Mouse (Mus musculus) spleen, embryonic (tissue): ENCODE data around the gene Magea3.
"Not testable (repeated sequence)": the region's sequence is repeated elsewhere in the genome, so short reads cannot be mapped to it uniquely, and the experiment has no call there.

ENCODE experiments used
- CTCF ChIA-PET: fragments of 350-600 bp; sonication (Branson Sonifier 250); formaldehyde crosslinking; loops from one replicate; lab custom pipeline; 2022; lab: Charles Lee

Gene Magea3

DNA sequence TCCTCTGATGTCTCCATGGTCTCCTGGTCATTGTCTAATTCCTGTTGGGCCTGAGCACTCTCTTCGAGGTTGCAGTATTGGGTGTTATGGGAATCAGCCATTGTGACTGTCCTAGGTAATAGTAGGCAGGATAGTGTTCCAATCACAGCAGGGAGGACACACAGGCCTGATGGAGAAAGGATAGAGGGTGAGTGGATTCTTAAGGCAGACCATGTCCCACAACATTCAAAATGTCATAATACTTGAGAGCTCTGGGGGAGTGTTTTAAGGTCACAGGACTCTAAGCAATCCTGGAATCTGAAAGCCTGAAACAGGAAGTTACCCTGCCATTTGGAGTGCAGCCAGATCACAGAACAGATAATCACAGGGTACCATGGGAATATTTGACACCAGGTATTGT is at the start of gene Magea3:
TSS of gene Magea3 (minus strand) at position 101 of the 400 bp plus-strand sequence.
- CTCF ChIA-PET: not testable (repeated sequence)

DNA sequence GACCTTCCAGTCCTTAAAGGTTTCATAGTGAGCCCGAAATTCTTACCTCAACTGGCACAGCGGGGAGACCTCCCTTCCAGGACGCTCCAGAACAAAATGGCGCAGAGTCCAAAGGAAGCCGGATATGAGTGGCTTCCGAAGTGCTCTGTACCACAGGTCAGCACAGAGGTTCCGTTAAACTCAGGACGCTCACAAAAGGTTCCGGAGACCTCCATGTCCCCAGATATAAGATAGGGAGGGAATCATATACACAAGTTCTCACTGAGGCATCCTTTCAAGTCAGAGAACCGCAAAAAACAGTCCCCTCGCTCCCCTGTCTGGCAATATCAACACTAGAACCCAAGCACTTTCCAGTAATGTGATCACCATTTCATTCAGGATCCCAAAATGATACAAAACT is 46.4 kb upstream of the Magea3 start, which contains the start of gene Magea8:
TSS of gene Magea8 (minus strand) at position 101 of the 400 bp plus-strand sequence.
- CTCF ChIA-PET: not testable (repeated sequence)

DNA sequence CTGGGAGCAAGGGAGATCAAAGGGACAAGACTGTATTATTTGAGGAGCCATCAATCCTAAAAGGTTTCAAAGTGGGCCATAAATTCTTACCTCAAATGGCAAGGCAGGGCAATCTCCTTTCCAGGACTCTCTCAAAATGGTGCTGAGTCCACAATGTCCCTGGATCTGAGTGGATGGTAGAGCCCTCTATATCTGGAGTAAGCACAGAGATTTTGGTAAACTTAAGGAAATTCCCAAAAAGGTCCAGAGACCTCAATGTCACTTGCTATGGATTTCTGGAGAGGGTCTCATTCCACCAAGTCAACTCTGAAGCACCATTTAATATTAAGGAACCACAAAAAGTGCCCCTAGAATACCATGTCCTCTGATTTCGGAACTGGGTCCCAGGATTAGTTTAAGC is 13.4 kb downstream of the Magea3 start, which contains the start of gene Magea6:
TSS of gene Magea6 (minus strand) at position 101 of the 400 bp plus-strand sequence.
- CTCF ChIA-PET: not testable (repeated sequence)
